Mouse (Mus musculus) ES-Bruce4 (cell line): ENCODE results near the gene Olfr965. TPM values are rescaled to one million over a fixed set of nuclear protein-coding genes. Genes with fewer than 3 reads are reported as not detected.
"Not testable (repeated sequence)": the region's sequence is repeated elsewhere in the genome, so short reads cannot be mapped to it uniquely, and the experiment has no call there.

Experiments
- H3K27ac ChIP-seq: 2 replicates; pipeline ENCODE4 v1.5.1; 2012; ENCODE audit warnings: low read length, inconsistent platforms; ENCODE audit not compliant: insufficient read depth
- H3K27me3 ChIP-seq: 2 replicates; pipeline ENCODE4 v1.6.1; 2012; ENCODE audit warnings: mild to moderate bottlenecking, low read length, inconsistent platforms; ENCODE audit not compliant: control insufficient read depth, poor library complexity, insufficient read depth, severe bottlenecking
- H3K36me3 ChIP-seq: 2 replicates; pipeline ENCODE4 v1.6.1; 2012; ENCODE audit warnings: inconsistent platforms, mild to moderate bottlenecking, low read length, moderate library complexity; ENCODE audit not compliant: control insufficient read depth, poor library complexity, insufficient read depth, severe bottlenecking
- H3K4me1 ChIP-seq: one replicate; pipeline ENCODE4 v1.8.1; 2011; ENCODE audit warnings: low read length; ENCODE audit not compliant: control insufficient read depth, insufficient read depth
- H3K4me3 ChIP-seq: 2 replicates; pipeline ENCODE4 v1.5.1; 2011; ENCODE audit warnings: low read depth, mild to moderate bottlenecking, low read length
- H3K9ac ChIP-seq: 2 replicates; pipeline ENCODE4 v1.6.1; 2012; ENCODE audit warnings: low read depth, mild to moderate bottlenecking, inconsistent platforms; ENCODE audit not compliant: poor library complexity, severe bottlenecking
- H3K9me3 ChIP-seq: replicated peaks from 2 replicates; pipeline ENCODE4 v1.6.1; 2012; ENCODE audit warnings: mild to moderate bottlenecking, low read length, inconsistent platforms; ENCODE audit not compliant: control insufficient read depth, poor library complexity, insufficient read depth, severe bottlenecking
- CTCF ChIP-seq: IDR thresholded peaks from one replicate; pipeline ENCODE4 v1.8.1; 2011; ENCODE audit warnings: low read depth, low read length
- EP300 ChIP-seq: IDR thresholded peaks from 2 replicates; pipeline ENCODE4 v1.6.1; 2011; ENCODE audit warnings: low read depth, low read length; ENCODE audit not compliant: insufficient read depth
- POLR2A ChIP-seq: IDR thresholded peaks from one replicate; pipeline ENCODE4 v1.8.1; 2011; ENCODE audit warnings: low read length; ENCODE audit not compliant: insufficient read depth
- polyA plus RNA-seq: library from polyadenylated mRNA; stranded (reverse); fragments of >200 nt; gene quantifications from 2 replicates; pipeline ENCODE4 v1.2.4, GENCODE M21; 2011; ENCODE audit warnings: low read depth; ENCODE audit not compliant: missing spikeins, insufficient read depth, insufficient read length

Olfr965 gene
- not detected in 2 replicates for polyA plus RNA-seq

- H3K4me1 ChIP-seq: no peaks in the 10 kb centered on the region
These were observed at the start of gene Olfr965 for GRCm38 (mm10) chr9:39711053-39711452. Gene Olfr965 (plus strand): TSS chr9:39711353.

GRCm38 (mm10) chr9:39666905-39667304 is 44.2 kb upstream of the Olfr965 start, which contains the start of gene Olfr963:
Gene Olfr963 (plus strand): TSS chr9:39667205.
- TF ChIP-seq EP300: no peak
- TF ChIP-seq POLR2A: no peak
- no peaks in the 10 kb centered on the region for H3K27me3 ChIP-seq
- peaks cover 19% of the 10 kb centered on the region for H3K9me3 ChIP-seq

More at GRCm38 (mm10) chr9:39711053-39711452, at the start of gene Olfr965:
- Histone ChIP-seq H3K4me3 (no peak within 1 kb of the TSS), H3K27ac (no peak within 1 kb of the TSS), H3K9me3 (no peaks in the 10 kb centered on the region), H3K9ac (no peak within 1 kb of the TSS), H3K27me3 (no peaks in the 10 kb centered on the region), H3K36me3 (no peaks in the 10 kb centered on the region)
- TF ChIP-seq CTCF: no peak
- no peak for TF ChIP-seq POLR2A
- TF ChIP-seq EP300: no peak

GRCm38 (mm10) chr9:39669723-39670122 is 41.4 kb upstream of the Olfr965 start:
- H3K4me3 ChIP-seq: no peak overlapping the region
- no peak overlapping the region for H3K27ac ChIP-seq
- no peak overlapping the region for H3K9ac ChIP-seq
- TF ChIP-seq CTCF: no peak
- TF ChIP-seq EP300: no peak
- no peak for TF ChIP-seq POLR2A
- H3K4me1 ChIP-seq: no peaks in the 10 kb centered on the region
- H3K36me3 ChIP-seq: no peaks in the 10 kb centered on the region
- H3K9me3 ChIP-seq: peaks cover 4% of the 10 kb centered on the region
- H3K27me3 ChIP-seq: no peaks in the 10 kb centered on the region

More at GRCm38 (mm10) chr9:39666905-39667304, 44.2 kb upstream of the Olfr965 start, which contains the start of gene Olfr963:
- Histone ChIP-seq H3K9ac (no peak within 1 kb of the TSS), H3K27ac (no peak within 1 kb of the TSS), H3K4me3 (no peak within 1 kb of the TSS), H3K4me1 (no peaks in the 10 kb centered on the region), H3K36me3 (no peaks in the 10 kb centered on the region)

- Histone ChIP-seq H3K36me3 (no peaks in the 10 kb centered on the region), H3K4me1 (no peaks in the 10 kb centered on the region), H3K27me3 (no peaks in the 10 kb centered on the region), H3K4me3 (no peak overlapping the region), H3K9ac (no peak overlapping the region), H3K27ac (no peak overlapping the region), H3K9me3 (no peaks in the 10 kb centered on the region)
- TF ChIP-seq EP300: no peak
- TF ChIP-seq POLR2A: no peak
- TF ChIP-seq CTCF: no peak
These were observed 36.3 kb upstream of the Olfr965 start for GRCm38 (mm10) chr9:39674820-39675219.

GRCm38 (mm10) chr9:39678557-39678956 is 32.6 kb upstream of the Olfr965 start:
- Histone ChIP-seq H3K4me3 (no peak overlapping the region), H3K27me3 (no peaks in the 10 kb centered on the region), H3K9ac (no peak overlapping the region), H3K27ac (no peak overlapping the region), H3K9me3 (no peaks in the 10 kb centered on the region), H3K4me1 (no peaks in the 10 kb centered on the region), H3K36me3 (no peaks in the 10 kb centered on the region)
- no peak for TF ChIP-seq EP300
- TF ChIP-seq POLR2A: no peak
- no peak for TF ChIP-seq CTCF

GRCm38 (mm10) chr9:39679280-39679679 is 31.9 kb upstream of the Olfr965 start:
- TF ChIP-seq EP300 (no peak), POLR2A (no peak), CTCF (no peak)
- H3K4me1 ChIP-seq: no peaks in the 10 kb centered on the region
- no peaks in the 10 kb centered on the region for H3K9me3 ChIP-seq
- H3K9ac ChIP-seq: no peak overlapping the region
- H3K36me3 ChIP-seq: no peaks in the 10 kb centered on the region
- H3K27me3 ChIP-seq: no peaks in the 10 kb centered on the region
- H3K27ac ChIP-seq: no peak overlapping the region
- H3K4me3 ChIP-seq: no peak overlapping the region

- H3K9ac ChIP-seq, H3K36me3 ChIP-seq, H3K9me3 ChIP-seq, H3K4me1 ChIP-seq, H3K4me3 ChIP-seq, H3K27ac ChIP-seq, H3K27me3 ChIP-seq: not testable (repeated sequence)
These were observed 10.0 kb upstream of the Olfr965 start for GRCm38 (mm10) chr9:39701123-39701522.
